Mouse (Mus musculus) heart, adult 2 months (tissue): ENCODE data around the gene Cd180.

Experiments
- CTCF ChIP-seq: fragments of 200-600 bp; IDR thresholded peaks from 2 replicates; pipeline ENCODE4 v1.8.1; 2022; ENCODE audit warnings: antibody characterized with exemption, mild to moderate bottlenecking, moderate library complexity
- POLR2A ChIP-seq: fragments of 200-500 bp; IDR thresholded peaks from 2 replicates; pipeline ENCODE4 v1.6.1; 2011; ENCODE audit warnings: mild to moderate bottlenecking, low read depth, low read length, control low read depth; ENCODE audit not compliant: insufficient read depth

- peak; percentile 80 for TF ChIP-seq CTCF
- no peak for TF ChIP-seq POLR2A
Observed at GRCm38 (mm10) chr13:102664843-102665587, 28.3 kb upstream of the Cd180 start.
